ENCODE assay signal across 21 mouse cellular contexts in genomic region chr1:36001319-36001718, GRCm38 (mm10).
A peak's percentile ranks its signal among the peaks of the same experiment; 100 is the strongest.
DNase-seq lines count a peak whose midpoint lies in the region; ATAC-seq lines count a peak whose summit lies in the region.
"Had no signal": no experiment of that assay in that cellular context is flagged by ENCODE, and none has a peak within 500 bp of the region (broad histone marks: within the 10 kb centered on the region; RNA-seq: fewer than 3 reads in every experiment).

No protein-coding gene starts in this region.

- H3K27me3 ChIP-seq in hindbrain, embryonic 10.5 days (ENCODE audit: insufficient read depth, poor library complexity, severe bottlenecking), result no peaks in the 10 kb centered on the region
- no peaks in the 10 kb centered on the region for H3K27me3 ChIP-seq in hindbrain, embryonic 14.5 days (ENCODE audit: control insufficient read depth, insufficient read depth, low read length)
- H3K27me3 ChIP-seq in lung, embryonic 15.5 days, result no peaks in the 10 kb centered on the region
- H3K27me3 ChIP-seq in midbrain, embryonic 11.5 days (ENCODE audit: control insufficient read depth, insufficient read depth, low read length), result no peaks in the 10 kb centered on the region
- H3K27me3 ChIP-seq in midbrain, embryonic 15.5 days (replicated peaks), result no peaks in the 10 kb centered on the region
- no peaks in the 10 kb centered on the region for H3K27me3 ChIP-seq in embryonic facial prominence, embryonic 13.5 days
- H3K27me3 ChIP-seq: forebrain, embryonic 13.5 days; forebrain, embryonic 15.5 days; Patski had no signal

- peaks cover 27% of the 10 kb centered on the region for H3K4me1 ChIP-seq in hindbrain, embryonic 10.5 days (replicated peaks)
- no peaks in the 10 kb centered on the region for H3K4me1 ChIP-seq in hindbrain, embryonic 14.5 days (replicated peaks; ENCODE audit: control insufficient read depth, insufficient read depth, low read length)
- H3K4me1 ChIP-seq in lung, embryonic 15.5 days, result 0 out of 2 replicates have a peak, but pooled peaks cover 6% of the 10 kb centered on the region
- peaks cover 10% of the 10 kb centered on the region for H3K4me1 ChIP-seq in midbrain, embryonic 11.5 days (ENCODE audit: control insufficient read depth, insufficient read depth, low read length)
- peaks cover 6% of the 10 kb centered on the region; the same call in 1 of the 2 replicates for H3K4me1 ChIP-seq in midbrain, embryonic 15.5 days
- H3K4me1 ChIP-seq in embryonic facial prominence, embryonic 13.5 days, result peaks cover 13% of the 10 kb centered on the region; the same call in 1 of the 2 replicates

- H3K9ac ChIP-seq in hindbrain, embryonic 14.5 days, result no peak overlapping the region
- H3K9ac ChIP-seq in lung, embryonic 15.5 days, result no peak overlapping the region
- no peak overlapping the region for H3K9ac ChIP-seq in midbrain, embryonic 11.5 days (ENCODE audit: low read length)
- no peak overlapping the region for H3K9ac ChIP-seq in midbrain, embryonic 15.5 days
- H3K9ac ChIP-seq in embryonic facial prominence, embryonic 13.5 days, result no peak overlapping the region
- H3K9ac ChIP-seq: forebrain, embryonic 13.5 days; forebrain, embryonic 15.5 days; forebrain, postnatal 0 days had no signal

- H3K36me3 ChIP-seq in hindbrain, embryonic 10.5 days, result no peaks in the 10 kb centered on the region
- no peaks in the 10 kb centered on the region for H3K36me3 ChIP-seq in hindbrain, embryonic 14.5 days (replicated peaks; ENCODE audit: control insufficient read depth, insufficient read depth)
- no peaks in the 10 kb centered on the region for H3K36me3 ChIP-seq in lung, embryonic 15.5 days
- no peaks in the 10 kb centered on the region for H3K36me3 ChIP-seq in midbrain, embryonic 11.5 days (ENCODE audit: control insufficient read depth, insufficient read depth, low read length)
- no peaks in the 10 kb centered on the region for H3K36me3 ChIP-seq in midbrain, embryonic 15.5 days (replicated peaks)
- no peaks in the 10 kb centered on the region for H3K36me3 ChIP-seq in embryonic facial prominence, embryonic 13.5 days
- H3K36me3 ChIP-seq: forebrain, embryonic 15.5 days had no signal

- H3K4me2 ChIP-seq in hindbrain, embryonic 14.5 days (replicated peaks), result no peak overlapping the region
- no peak overlapping the region for H3K4me2 ChIP-seq in lung, embryonic 15.5 days
- H3K4me2 ChIP-seq in midbrain, embryonic 11.5 days, result no peak overlapping the region
- no peak overlapping the region for H3K4me2 ChIP-seq in midbrain, embryonic 15.5 days
- H3K4me2 ChIP-seq in embryonic facial prominence, embryonic 13.5 days, result no peak overlapping the region
- H3K4me2 ChIP-seq: forebrain, embryonic 13.5 days; forebrain, embryonic 15.5 days had no signal

- DNase-seq in hindbrain, embryonic 10.5 days (ENCODE audit: low spot score), result no peak
- no peak for DNase-seq in hindbrain, embryonic 14.5 days (ENCODE audit: low spot score)
- no peak for DNase-seq in lung, postnatal 25 days (ENCODE audit: low spot score)
- DNase-seq in midbrain, embryonic 11.5 days (ENCODE audit: low spot score, missing footprints), result peak; percentile 47
- DNase-seq in Muller cell, postnatal 12 days (ENCODE audit: inconsistent ontology term), result no peak
- DNase-seq: adrenal gland, adult 8-10 months; adrenal gland, postnatal 14 days; adrenal gland, postnatal 36 days; cerebellum, adult 11-12 months; cerebellum, adult 2 months; cerebellum, adult 9-10 months; cerebellum, postnatal 10 days; cerebellum, postnatal 25 days; forebrain, postnatal 0 days had no signal

- no peak for ATAC-seq in hindbrain, embryonic 14.5 days (ENCODE audit: low FRiP score)
- peak; percentile 60; the same call in 1 of the 2 replicates for ATAC-seq in lung, embryonic 15.5 days (ENCODE audit: borderline replicate concordance, extremely low read depth, low FRiP score, low TSS enrichment)
- ATAC-seq in midbrain, embryonic 11.5 days (ENCODE audit: low FRiP score), result no peak
- ATAC-seq in midbrain, embryonic 15.5 days (replicated peaks), result no peak
- 0 out of 2 replicates have a peak, but pooled peaks have one; percentile 8 for ATAC-seq in embryonic facial prominence, embryonic 13.5 days (ENCODE audit: insufficient number of reproducible peaks, insufficient read depth, low FRiP score, low TSS enrichment, low read depth)
- ATAC-seq: activated CD4-positive, CD25-positive, alpha-beta regulatory T cell, adult 4 months; forebrain, embryonic 13.5 days; forebrain, embryonic 15.5 days; forebrain, postnatal 0 days; Patski had no signal

- H3K4me3 ChIP-seq in hindbrain, embryonic 10.5 days, result no peak overlapping the region
- H3K4me3 ChIP-seq in hindbrain, embryonic 14.5 days (replicated peaks; ENCODE audit: low read length), result no peak overlapping the region
- H3K4me3 ChIP-seq in lung, embryonic 15.5 days, result no peak overlapping the region
- H3K4me3 ChIP-seq in midbrain, embryonic 11.5 days (ENCODE audit: low read depth, low read length), result no peak overlapping the region
- no peak overlapping the region for H3K4me3 ChIP-seq in midbrain, embryonic 15.5 days
- H3K4me3 ChIP-seq in embryonic facial prominence, embryonic 13.5 days, result no peak overlapping the region
- H3K4me3 ChIP-seq: forebrain, embryonic 13.5 days; forebrain, embryonic 15.5 days had no signal

- WGBS in hindbrain, embryonic 10.5 days, result 88% methylated on average over 5 of the region's 5 CpGs
- WGBS in hindbrain, embryonic 14.5 days, result 90% methylated on average over 5 of the region's 5 CpGs
- WGBS in lung, embryonic 15.5 days, result 87% methylated on average over 5 of the region's 5 CpGs
- WGBS in midbrain, embryonic 11.5 days, result 93% methylated on average over 5 of the region's 5 CpGs
- WGBS in midbrain, embryonic 15.5 days, result 91% methylated on average over 5 of the region's 5 CpGs
- WGBS in embryonic facial prominence, embryonic 13.5 days, result 89% methylated on average over 5 of the region's 5 CpGs

- H3K9me3 ChIP-seq in hindbrain, embryonic 10.5 days, result no peaks in the 10 kb centered on the region
- no peaks in the 10 kb centered on the region for H3K9me3 ChIP-seq in hindbrain, embryonic 14.5 days (ENCODE audit: control insufficient read depth, low read length)
- no peaks in the 10 kb centered on the region for H3K9me3 ChIP-seq in lung, embryonic 15.5 days
- no peaks in the 10 kb centered on the region for H3K9me3 ChIP-seq in midbrain, embryonic 11.5 days (ENCODE audit: control insufficient read depth, low read length)
- H3K9me3 ChIP-seq in midbrain, embryonic 15.5 days, result no peaks in the 10 kb centered on the region
- no peaks in the 10 kb centered on the region for H3K9me3 ChIP-seq in embryonic facial prominence, embryonic 13.5 days
- H3K9me3 ChIP-seq: forebrain, embryonic 13.5 days; forebrain, embryonic 15.5 days had no signal

- peak overlapping the region; percentile 36 for H3K27ac ChIP-seq in hindbrain, embryonic 10.5 days
- H3K27ac ChIP-seq in hindbrain, embryonic 14.5 days, result no peak overlapping the region
- H3K27ac ChIP-seq in lung, embryonic 15.5 days, result no peak overlapping the region
- H3K27ac ChIP-seq in midbrain, embryonic 11.5 days (ENCODE audit: low read depth, low read length), result no peak overlapping the region
- no peak overlapping the region for H3K27ac ChIP-seq in midbrain, embryonic 15.5 days
- H3K27ac ChIP-seq in embryonic facial prominence, embryonic 13.5 days, result no peak overlapping the region; the same call in 1 of the 2 replicates
- H3K27ac ChIP-seq: forebrain, embryonic 13.5 days; forebrain, embryonic 15.5 days had no signal

Comparison
In these comparisons a context has a peak if more than half of its experiments do, and no peak if none do; other contexts are left out.
1. ATAC-seq: peak in lung, embryonic 15.5 days (single experiment) and embryonic facial prominence, embryonic 13.5 days (single experiment); none in hindbrain, embryonic 14.5 days (single experiment), midbrain, embryonic 11.5 days (single experiment) and midbrain, embryonic 15.5 days (single experiment).